Mouse (Mus musculus): ENCODE measurements at regions not wholly inside any gene's neighbourhood (a gene's known extent, or its start where the extent isn't known, plus 50 kb on each side); places are given as distances from the start of the nearest gene placed in this dataset.

- DNase-seq (ENCODE audit: low read depth, low spot score) = no peak
Observed at GRCm38 (mm10) chr19:37754024-37754423, 56.4 kb downstream of the Cyp26a1 start.

DNA sequence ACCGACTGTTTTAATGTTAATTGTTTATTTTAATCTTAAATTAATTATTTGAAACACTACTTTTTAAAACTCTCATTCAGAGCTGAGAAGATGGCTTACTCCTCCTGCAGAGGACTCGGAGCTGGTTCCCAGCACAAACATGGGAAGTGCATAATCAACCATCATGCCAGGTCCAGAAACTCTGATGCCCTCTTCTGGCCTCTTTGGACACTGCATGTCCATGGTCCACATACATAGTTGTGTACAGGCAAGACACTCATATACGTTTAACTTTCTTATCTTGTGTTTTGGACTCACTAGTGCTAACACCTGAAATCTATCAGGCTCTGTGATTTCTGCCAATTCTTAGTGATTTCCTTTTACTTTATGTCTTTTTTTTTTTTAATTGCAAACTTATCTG lies 57.8 kb downstream of the Cyp26a1 start:
- no peak for DNase-seq (ENCODE audit: low read depth, low spot score)

- DNase-seq (ENCODE audit: low read depth, low spot score) = no peak
Observed at GRCm38 (mm10) chr19:37769376-37769775, 71.8 kb downstream of the Cyp26a1 start.

- DNase-seq (ENCODE audit: low read depth, low spot score) = no peak
Observed at GRCm38 (mm10) chr19:37771956-37772355, 74.4 kb downstream of the Cyp26a1 start.

GRCm38 (mm10) chr19:37774551-37774950 lies 77.0 kb downstream of the Cyp26a1 start:
- no peak for DNase-seq (ENCODE audit: low read depth, low spot score)

- no peak for DNase-seq (ENCODE audit: low read depth, low spot score)
Observed at GRCm38 (mm10) chr19:37774966-37775365, 77.4 kb downstream of the Cyp26a1 start.

DNA sequence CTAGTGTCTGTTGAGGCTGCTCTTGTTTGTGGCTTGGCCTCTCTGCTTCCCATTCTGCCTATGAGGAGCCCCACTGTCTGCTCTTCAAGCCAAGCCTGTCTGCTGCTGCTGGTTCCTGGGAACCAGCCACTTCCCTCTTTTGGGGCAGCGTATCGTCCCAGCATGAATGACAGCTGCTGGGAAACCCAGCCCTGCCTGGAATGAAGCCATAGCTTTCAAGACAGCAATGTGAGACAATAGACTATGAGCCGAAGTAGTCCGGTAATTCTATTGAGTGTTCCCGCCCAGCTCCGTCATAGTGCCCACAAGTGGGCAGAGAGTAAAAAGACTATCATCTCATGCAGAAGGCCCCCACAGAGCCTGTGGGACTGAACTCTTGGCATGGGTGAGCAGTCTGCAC lies 80.4 kb downstream of the Cyp26a1 start:
- DNase-seq (ENCODE audit: low read depth, low spot score) = no peak

DNA sequence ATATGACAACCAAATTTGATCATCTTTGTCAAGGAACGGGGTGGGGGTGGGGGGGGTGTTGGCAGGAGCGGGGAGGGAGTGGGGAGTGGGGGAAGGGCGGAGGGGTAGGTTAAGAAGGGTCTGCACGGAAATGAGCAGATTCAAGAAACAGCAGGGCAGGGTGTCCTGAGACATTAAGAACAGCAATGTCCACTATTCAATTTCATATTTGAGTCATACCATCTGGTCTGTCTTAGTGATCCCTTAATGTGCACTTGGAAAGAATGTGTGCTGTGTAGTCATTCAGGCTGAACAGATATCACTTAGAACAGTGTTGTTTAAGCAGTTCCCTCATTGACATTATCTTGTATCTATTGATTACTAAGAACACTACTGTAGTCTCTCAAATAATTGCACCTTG lies 81.0 kb downstream of the Cyp26a1 start:
- no peak for DNase-seq (ENCODE audit: low read depth, low spot score)

GRCm38 (mm10) chr19:37788540-37788939 lies 90.9 kb downstream of the Cyp26a1 start:
- no peak for DNase-seq (ENCODE audit: low read depth, low spot score)

GRCm38 (mm10) chr19:37789576-37790180 lies 92.1 kb downstream of the Cyp26a1 start:
- no peak for DNase-seq (ENCODE audit: low read depth, low spot score)

DNA sequence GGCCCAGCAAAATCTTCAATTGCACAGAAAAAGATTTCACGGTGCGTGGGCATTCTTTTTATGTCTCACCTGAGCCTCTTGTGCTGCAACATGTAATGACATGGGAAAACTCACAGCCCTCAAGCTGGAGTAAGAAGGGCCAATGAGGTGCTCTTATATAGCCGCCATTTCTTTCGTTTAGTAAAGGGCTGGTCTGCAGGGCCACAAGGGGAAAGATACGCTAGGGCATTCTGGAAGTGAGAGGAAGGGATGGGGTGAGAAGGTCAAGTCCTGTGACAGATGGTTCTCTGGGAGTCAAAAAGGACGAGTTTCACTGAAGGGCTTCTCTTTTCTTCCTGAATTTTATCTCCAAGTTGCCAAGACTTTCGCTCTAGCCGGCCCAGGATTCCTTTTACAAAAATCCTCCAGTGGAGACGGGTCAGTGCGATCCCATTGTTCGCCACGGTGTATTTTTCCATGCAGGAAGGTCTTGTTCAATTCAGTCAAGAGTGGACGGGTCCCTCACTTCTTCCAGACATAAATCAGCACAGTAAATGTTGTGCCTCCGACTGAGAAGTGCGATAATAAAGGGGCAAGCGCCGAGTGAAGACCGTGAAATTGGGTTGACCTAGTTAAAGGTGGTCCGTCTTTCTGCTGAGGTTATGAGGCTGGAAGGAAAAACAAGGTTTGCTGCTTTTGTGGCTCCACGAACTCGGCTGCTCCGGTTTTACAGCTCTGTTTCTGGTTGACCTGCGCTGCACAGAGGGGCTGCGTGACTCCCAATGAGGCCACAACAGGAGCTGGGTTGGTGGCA lies 92.9 kb downstream of the Cyp26a1 start:
- DNase-seq (ENCODE audit: low read depth, low spot score) = peak; percentile 72

DNA sequence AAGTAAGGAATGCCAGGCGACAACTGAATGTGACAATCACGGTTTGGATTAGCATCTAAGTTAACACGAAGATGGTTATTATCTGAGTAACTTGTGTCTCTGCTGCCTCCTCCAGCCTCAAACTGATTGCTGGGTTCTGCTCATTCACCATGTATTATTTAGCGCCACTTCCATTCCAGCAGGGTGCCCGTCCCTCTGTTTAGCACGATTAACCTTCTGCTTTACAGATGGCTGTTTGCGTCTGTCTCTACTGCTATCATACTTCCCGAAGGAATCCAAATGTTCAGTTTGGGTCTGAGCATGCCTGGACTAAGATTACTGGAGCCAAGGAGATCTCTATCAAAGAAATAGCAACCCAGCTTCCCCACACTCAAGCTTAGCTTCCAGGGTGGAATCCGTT lies 95.6 kb downstream of the Cyp26a1 start:
- no peak for DNase-seq (ENCODE audit: low read depth, low spot score)

DNA sequence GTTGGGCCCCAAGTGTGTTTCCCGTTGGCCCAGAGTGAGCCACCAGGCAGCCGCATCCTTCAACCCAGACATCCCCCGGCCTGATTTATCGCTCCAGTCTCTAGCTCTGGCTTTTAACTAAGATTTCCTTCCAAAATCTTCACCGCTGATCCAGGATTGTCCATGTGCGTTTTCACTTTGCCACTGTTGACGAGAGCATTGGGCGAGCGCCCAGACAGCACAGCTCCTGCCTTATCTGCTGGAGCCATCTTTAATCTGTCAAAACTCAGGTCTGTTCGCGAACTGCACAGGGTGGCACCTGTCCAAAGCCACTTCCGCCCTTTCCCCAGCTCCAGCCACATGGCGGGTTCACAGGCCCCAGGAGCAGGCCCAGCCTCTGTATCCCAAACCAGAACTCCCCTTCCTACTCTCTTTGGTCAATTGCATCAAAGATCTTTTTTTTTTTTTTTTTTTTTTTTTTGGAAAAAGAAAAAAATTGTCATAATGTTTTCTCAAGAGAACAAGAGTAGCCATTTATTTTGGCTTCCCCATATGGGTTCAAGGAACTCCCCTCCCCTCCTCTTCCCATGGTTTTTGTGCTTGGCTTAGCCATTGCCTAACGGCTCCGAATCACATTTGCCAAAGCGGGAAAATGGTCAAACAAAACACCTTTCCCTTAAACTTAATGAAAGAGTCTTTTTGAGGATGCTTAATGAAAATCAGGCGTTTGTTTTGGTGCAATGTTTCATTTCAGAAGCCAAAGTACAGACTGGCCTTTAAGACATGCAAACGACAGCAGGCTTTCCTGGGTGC lies 98.2 kb downstream of the Cyp26a1 start:
- no peak for DNase-seq (ENCODE audit: low read depth, low spot score)

GRCm38 (mm10) chr19:37800161-37800660 lies 102.6 kb downstream of the Cyp26a1 start:
- DNase-seq (ENCODE audit: low read depth, low spot score) = peak; percentile 51

DNA sequence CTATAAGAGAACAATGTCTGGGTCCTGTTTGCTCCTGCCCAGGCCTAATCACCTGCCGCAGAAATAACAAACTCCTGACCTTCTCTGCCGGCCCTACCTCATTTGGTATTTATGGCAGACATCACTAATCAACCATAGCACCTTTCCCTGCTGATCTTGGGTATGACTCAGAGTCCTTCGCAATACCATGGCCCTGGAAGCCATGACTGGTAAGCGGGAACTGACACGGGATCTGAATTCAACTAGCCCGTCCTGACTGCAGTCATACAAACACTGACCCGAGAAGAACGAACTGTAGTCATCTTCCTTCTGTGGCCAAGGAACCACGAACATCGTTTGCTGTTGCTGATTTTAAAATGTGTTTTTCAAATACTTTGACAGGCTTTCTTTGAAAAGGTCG lies 112.1 kb downstream of the Cyp26a1 start:
- DNase-seq (ENCODE audit: low read depth, low spot score) = no peak

DNA sequence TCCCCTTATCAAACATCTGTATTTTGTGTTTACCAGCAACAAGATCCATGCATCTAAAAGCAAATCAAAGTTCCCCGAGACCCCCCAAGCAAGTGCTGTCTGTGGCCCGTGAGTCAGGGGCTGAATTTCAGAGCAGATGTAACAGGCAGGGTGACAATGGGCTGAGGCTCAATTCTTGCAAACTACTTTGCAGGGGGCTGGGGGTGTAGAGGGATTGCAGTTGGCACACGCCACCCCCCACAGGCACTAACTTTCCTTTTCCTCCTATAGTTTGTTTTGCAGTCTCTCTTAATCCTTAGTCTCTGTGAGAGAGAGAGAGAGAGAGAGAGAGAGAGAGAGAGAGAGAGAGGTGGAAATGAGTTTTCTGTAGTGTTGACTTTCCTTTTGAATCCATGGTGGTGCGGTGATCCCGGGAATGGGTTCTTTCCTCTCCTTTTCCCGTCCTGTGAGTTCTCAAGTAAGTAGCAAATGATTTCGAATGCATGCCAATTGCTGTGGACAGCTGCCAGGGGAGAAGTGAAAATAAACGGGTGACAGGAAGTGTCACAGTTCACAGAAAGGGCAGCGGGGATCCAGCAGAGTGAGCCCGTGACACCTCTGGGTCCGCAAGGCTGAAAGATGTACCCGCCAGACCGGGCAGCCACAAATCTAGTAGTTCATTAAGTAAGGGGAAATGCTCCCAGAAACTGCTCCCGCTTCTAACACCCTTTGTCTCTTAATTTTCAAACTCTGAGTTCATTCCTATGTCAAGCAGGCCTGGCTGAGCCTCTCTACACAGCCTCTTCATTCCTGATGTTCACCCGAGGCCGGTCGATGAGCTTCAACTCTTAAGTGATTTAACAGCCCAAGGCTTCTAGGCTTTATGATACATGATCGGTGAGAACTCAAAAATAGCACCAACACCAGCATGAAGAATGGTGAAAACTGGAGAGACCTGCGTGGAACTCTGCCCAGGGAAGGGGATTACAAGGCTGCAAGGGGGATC lies 116.8 kb downstream of the Cyp26a1 start:
- DNase-seq (ENCODE audit: low read depth, low spot score) = peak; percentile 56

- DNase-seq (ENCODE audit: low read depth, low spot score) = peak; percentile 17
Observed at GRCm38 (mm10) chr19:37815627-37816026, 118.0 kb downstream of the Cyp26a1 start.

GRCm38 (mm10) chr19:37821243-37821642 lies 123.6 kb downstream of the Cyp26a1 start:
- DNase-seq (ENCODE audit: low read depth, low spot score) = no peak

- DNase-seq (ENCODE audit: low read depth, low spot score) = no peak
Observed at GRCm38 (mm10) chr19:37821671-37822190, 124.1 kb downstream of the Cyp26a1 start.

DNA sequence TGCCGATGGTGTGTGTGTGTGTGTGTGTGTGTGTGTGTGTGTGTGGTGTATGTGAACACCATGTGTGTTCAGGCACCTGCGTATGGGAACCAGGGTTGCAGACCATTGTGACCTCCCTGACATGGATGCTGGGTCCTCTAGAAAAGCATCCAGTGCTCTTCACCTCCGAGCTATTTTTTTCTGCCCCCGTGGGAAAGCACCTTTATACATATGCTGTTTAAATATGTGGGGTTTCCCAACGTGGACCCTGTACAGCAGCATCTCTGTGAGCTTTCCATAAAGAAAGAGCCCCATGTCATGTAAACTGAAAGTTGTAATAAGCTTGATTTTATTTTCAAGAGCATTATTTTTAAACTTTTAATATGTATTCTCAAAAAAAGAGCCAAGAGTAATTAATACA lies 126.6 kb downstream of the Cyp26a1 start:
- DNase-seq (ENCODE audit: low read depth, low spot score) = no peak

- no peak for DNase-seq (ENCODE audit: low read depth, low spot score)
Observed at GRCm38 (mm10) chr19:37831406-37831805, 133.8 kb downstream of the Cyp26a1 start.
